Mouse (Mus musculus) kidney, adult 2 months (tissue): ENCODE results near the gene Arhgap9.

Experiments used
- CTCF ChIP-seq: fragments of 200-500 bp; conservative IDR thresholded peaks from 2 replicates; pipeline ENCODE4 v1.5.1; 2011; ENCODE audit warnings: low read depth, mild to moderate bottlenecking, control low read depth, low read length, moderate library complexity, mixed read lengths; ENCODE audit not compliant: insufficient read depth, insufficient read length
- POLR2A ChIP-seq: fragments of 200-500 bp; IDR thresholded peaks from one replicate; pipeline ENCODE4 v1.6.1; 2011; ENCODE audit warnings: low read depth, low read length, control low read depth

GRCm38 (mm10) chr10:127303136-127303535 lies 18.6 kb upstream of the Arhgap9 start:
- TF ChIP-seq POLR2A (no peak), CTCF (no peak)
